Mouse (Mus musculus) gastrocnemius, adult 2 months (tissue): ENCODE results near the gene Ccm2. TPM values are rescaled to one million over a fixed set of nuclear protein-coding genes. Genes with fewer than 3 reads are reported as not detected.

Source experiments
- DNase-seq: peaks from one replicate; pipeline ENCODE4 v3.0.0; 2022
- H3K27ac ChIP-seq: fragments of 200-600 bp; 2 replicates; pipeline ENCODE4 v1.8.1; 2022; ENCODE audit warnings: mild to moderate bottlenecking
- H3K4me3 ChIP-seq: fragments of 200-600 bp; 2 replicates; pipeline ENCODE4 v1.8.1; 2022; ENCODE audit warnings: mild to moderate bottlenecking, moderate library complexity
- CTCF ChIP-seq: fragments of 200-600 bp; IDR thresholded peaks from 2 replicates; pipeline ENCODE4 v1.8.1; 2022; ENCODE audit warnings: antibody characterized with exemption, mild to moderate bottlenecking, moderate library complexity
- intact Hi-C: fragments of 180-260 bp; cut with DNase I; formaldehyde crosslinking; loops from one replicate; pipeline ENCODE4 v1.15.1; 2025
- total RNA-seq, 2 experiments: library from RNA; stranded (reverse); gene quantifications; 2 replicates each; pipeline ENCODE4 v1.2.3; 2021

Gene Ccm2
- total RNA-seq, 2 experiments from 2014 or later = 20.8 to 23.8 TPM

GRCm38 (mm10) chr11:6628568-6628967 lies 81.9 kb downstream of the Ccm2 start:
- intact Hi-C loops = loop anchor here (2.0 to 5.0 kb wide), 3 partner anchors 81 to 261 kb away; partner anchors contain the start of gene Ccm2
- TF ChIP-seq CTCF = peak; percentile 69
- no peak overlapping the region for H3K27ac ChIP-seq
- H3K4me3 ChIP-seq = no peak overlapping the region
- peak; percentile 59 for DNase-seq

GRCm38 (mm10) chr11:6629655-6630054 lies 83.0 kb downstream of the Ccm2 start:
- peak; percentile 67 for TF ChIP-seq CTCF
- no peak for DNase-seq
- Histone ChIP-seq H3K4me3 (no peak overlapping the region), H3K27ac (no peak overlapping the region)
- intact Hi-C loops = loop anchor here (2.0 to 5.0 kb wide), 3 partner anchors 82 to 262 kb away; partner anchors contain the start of gene Ccm2

- intact Hi-C loops = no loop called here
- no peak for TF ChIP-seq CTCF
These were observed 89.5 kb downstream of the Ccm2 start for GRCm38 (mm10) chr11:6636150-6636549.

GRCm38 (mm10) chr11:6638537-6638936 lies 91.8 kb downstream of the Ccm2 start, which contains the start of gene Wap:
Gene Wap, minus strand, starts transcription at chr11:6638637.
- H3K27ac ChIP-seq = no peak within 1 kb of the TSS
- intact Hi-C loops = no loop called here
- no peak for TF ChIP-seq CTCF
- no peak within 1 kb of the TSS for H3K4me3 ChIP-seq
- no peak for DNase-seq

More at GRCm38 (mm10) chr11:6636150-6636549, 89.5 kb downstream of the Ccm2 start:
- Histone ChIP-seq H3K4me3 (no peak overlapping the region), H3K27ac (no peak overlapping the region)
- DNase-seq = no peak

GRCm38 (mm10) chr11:6639072-6639471 lies 92.4 kb downstream of the Ccm2 start:
- TF ChIP-seq CTCF = no peak
- Histone ChIP-seq H3K27ac (no peak overlapping the region), H3K4me3 (no peak overlapping the region)
- intact Hi-C loops = no loop called here
- DNase-seq = no peak

GRCm38 (mm10) chr11:6644566-6644965 lies 97.9 kb downstream of the Ccm2 start:
- intact Hi-C loops = no loop called here
- no peak for DNase-seq
- H3K27ac ChIP-seq = no peak overlapping the region
- no peak for TF ChIP-seq CTCF
- H3K4me3 ChIP-seq = no peak overlapping the region

Other genes starting within 250 kb of the Ccm2 start
- gene Zmiz2, start 157.8 kb upstream of the Ccm2 start, total RNA-seq = 10 to 100 TPM; 45.4 to 52.0 TPM
- 100 to 1,000 TPM; 205 to 209 TPM for gene Ppia, start 131.4 kb upstream of the Ccm2 start, total RNA-seq
- 10 to 100 TPM; 44.2 to 70.3 TPM for gene H2afv, start 102.4 kb upstream of the Ccm2 start, total RNA-seq
- gene Purb, start 71.0 kb upstream of the Ccm2 start, total RNA-seq = 10 to 100 TPM; 19.9 to 23.5 TPM
- gene Myo1g, start 25.9 kb upstream of the Ccm2 start, total RNA-seq = under 1 TPM; 0.36 to 0.56 TPM
- gene Nacad, start 59.2 kb downstream of the Ccm2 start, total RNA-seq = under 1 TPM; 0.28 to 0.38 TPM
- 10 to 100 TPM; 57.3 to 79.3 TPM for gene Tbrg4, start 79.2 kb downstream of the Ccm2 start, total RNA-seq
- gene Wap, start 91.8 kb downstream of the Ccm2 start, total RNA-seq = not detected
- gene Ramp3, start 111.6 kb downstream of the Ccm2 start, total RNA-seq = 1 to 10 TPM in 1 of 2 experiments, under 1 TPM in 1; 0.46 to 1.2 TPM